Mouse (Mus musculus) stomach, embryonic 16.5 days (tissue): ENCODE results near the gene Gm13090. TPM values are rescaled to one million over a fixed set of nuclear protein-coding genes. Genes with fewer than 3 reads are reported as not detected.

Experiments
- ATAC-seq: fragments of 200-750 bp; cut with Nextera tagmentation; 2 replicates; pipeline ENCODE4 v1.8.0; 2017; ENCODE audit warnings: moderate number of reproducible peaks, moderate TSS enrichment; ENCODE audit not compliant: insufficient read depth, low FRiP score
- H3K27ac ChIP-seq: fragments of 300-500 bp; sonication (generic); 2 replicates; pipeline ENCODE4 v1.5.1; 2014; ENCODE audit warnings: low read length
- H3K27me3 ChIP-seq: fragments of 300-500 bp; sonication (generic); 2 replicates; pipeline ENCODE4 v1.6.1; 2014; ENCODE audit warnings: low read length, control low read depth, mixed read lengths; ENCODE audit not compliant: control insufficient read depth, insufficient read depth
- H3K36me3 ChIP-seq: fragments of 300-500 bp; sonication (generic); 2 replicates; pipeline ENCODE4 v1.6.1; 2014; ENCODE audit warnings: low read length; ENCODE audit not compliant: control insufficient read depth, insufficient read depth
- H3K4me1 ChIP-seq: fragments of 300-500 bp; sonication (generic); 2 replicates; pipeline ENCODE4 v1.6.1; 2014; ENCODE audit warnings: low read length, control low read depth, mixed read lengths; ENCODE audit not compliant: control insufficient read depth, insufficient read depth
- H3K4me2 ChIP-seq: fragments of 300-500 bp; sonication (generic); 2 replicates; pipeline ENCODE4 v1.6.1; 2014; ENCODE audit warnings: low read depth, low read length, mixed read lengths
- H3K4me3 ChIP-seq: fragments of 300-500 bp; sonication (generic); replicated peaks from 2 replicates; pipeline ENCODE4 v1.5.1; 2014; ENCODE audit warnings: mild to moderate bottlenecking, low read length
- H3K9ac ChIP-seq: fragments of 300-500 bp; sonication (generic); 2 replicates; pipeline ENCODE4 v1.6.1; 2014; ENCODE audit warnings: low read length
- H3K9me3 ChIP-seq: fragments of 300-500 bp; sonication (generic); replicated peaks from 2 replicates; pipeline ENCODE4 v1.6.1; 2016; ENCODE audit warnings: low read length, control low read depth; ENCODE audit not compliant: control insufficient read depth
- WGBS: fragments of 180-500 bp; shearing (Covaris S2); extraction: QIAGEN DNeasy Blood & Tissue Kit; methylation state at CpG from one replicate; pipeline ENCODE4 v1.1.7; 2014; 5-methylcytosine and 5-hydroxymethylcytosine counted together
- polyA plus RNA-seq: library from polyadenylated mRNA; unstranded; fragments of >200 nt; fragmentation: Nextera tagmentation; extraction: Ambion mirVana; gene quantifications from 2 replicates; pipeline ENCODE4 v1.2.1, GENCODE M21; 2015

Gm13090 gene
- polyA plus RNA-seq, 1 experiment from 2014 or later, result not detected

DNA sequence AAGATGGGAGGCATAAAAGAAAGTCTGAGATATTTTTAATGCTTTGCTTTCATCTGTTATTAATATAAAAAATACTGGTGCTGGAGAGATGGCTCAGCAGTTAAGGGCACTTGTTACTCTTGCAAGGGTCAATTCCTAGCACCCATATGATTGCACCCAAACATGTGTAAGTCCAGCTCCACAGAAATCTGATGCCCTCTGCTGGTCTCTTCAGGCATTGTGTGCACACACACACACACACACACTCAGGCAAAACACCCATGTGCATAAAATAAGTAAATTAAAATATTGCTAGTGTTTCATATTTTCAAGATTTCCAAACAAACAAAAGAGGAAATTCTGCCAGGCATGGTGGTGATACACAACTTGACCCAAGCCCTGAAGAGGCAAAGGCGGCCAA is 2.0 kb upstream of the Gm13090 start:
- no peak for ATAC-seq
- Histone ChIP-seq H3K9ac (no peak overlapping the region), H3K36me3 (no peaks in the 10 kb centered on the region), H3K4me2 (no peak overlapping the region), H3K27me3 (no peaks in the 10 kb centered on the region), H3K4me1 (no peaks in the 10 kb centered on the region), H3K27ac (no peak overlapping the region), H3K9me3 (no peaks in the 10 kb centered on the region), H3K4me3 (no peak overlapping the region)
- WGBS, result 100% methylated on average over 1 of the region's 1 CpGs

DNA sequence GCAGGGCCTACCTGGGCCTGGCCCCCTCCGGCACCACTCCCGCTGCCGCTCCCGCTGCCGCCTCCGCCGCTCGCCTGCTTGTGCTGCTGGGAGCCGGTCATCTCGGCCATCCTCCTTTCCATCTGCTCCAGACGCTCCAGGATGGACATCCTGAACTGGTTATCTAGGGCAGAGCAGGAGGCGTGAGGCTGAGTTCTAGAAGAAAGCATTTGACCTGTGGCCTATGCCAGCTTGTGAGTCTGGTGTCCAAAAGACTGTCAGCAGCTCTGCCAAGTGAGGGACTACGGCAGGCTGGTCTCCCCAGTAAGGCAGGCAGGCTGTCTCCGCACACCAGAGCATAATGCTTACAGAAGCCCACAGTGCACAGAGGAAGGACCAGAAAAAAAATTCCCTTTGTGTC is 551 bp upstream of the Gm13090 start:
- no peak for ATAC-seq
- Histone ChIP-seq H3K27me3 (no peaks in the 10 kb centered on the region), H3K9me3 (no peaks in the 10 kb centered on the region), H3K4me3 (no peak overlapping the region), H3K4me2 (no peak overlapping the region), H3K9ac (no peak overlapping the region), H3K4me1 (no peaks in the 10 kb centered on the region), H3K36me3 (no peaks in the 10 kb centered on the region), H3K27ac (no peak overlapping the region)
- 90% methylated on average over 14 of the region's 14 CpGs for whole genome bisulfite sequencing

DNA sequence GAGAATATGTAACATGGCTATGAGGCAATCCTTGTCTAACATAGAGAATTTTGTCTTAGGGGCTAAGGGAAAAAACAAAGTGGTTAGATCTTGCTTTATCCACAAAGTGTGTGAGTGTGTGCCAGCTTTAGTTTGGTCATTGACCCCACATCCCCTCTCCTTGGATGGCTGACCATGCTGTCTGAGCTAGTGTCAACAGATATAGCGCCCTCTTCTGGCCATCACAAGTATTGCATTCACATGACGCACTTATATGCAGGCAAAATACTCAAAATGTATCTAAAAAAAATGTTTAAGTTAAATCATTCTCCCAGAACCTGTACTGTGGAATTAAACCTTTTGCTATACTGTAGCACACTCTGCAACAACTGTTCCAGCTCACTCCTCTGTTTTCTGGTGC is 5.8 kb downstream of the Gm13090 start:
- WGBS, result 40% methylated on average over 2 of the region's 2 CpGs
- Histone ChIP-seq H3K4me3 (no peak overlapping the region), H3K27me3 (no peaks in the 10 kb centered on the region), H3K36me3 (no peaks in the 10 kb centered on the region), H3K9ac (no peak overlapping the region), H3K4me1 (no peaks in the 10 kb centered on the region; the same call in 1 of the 2 replicates), H3K9me3 (no peaks in the 10 kb centered on the region), H3K4me2 (no peak overlapping the region), H3K27ac (no peak overlapping the region)
- ATAC-seq, result no peak

DNA sequence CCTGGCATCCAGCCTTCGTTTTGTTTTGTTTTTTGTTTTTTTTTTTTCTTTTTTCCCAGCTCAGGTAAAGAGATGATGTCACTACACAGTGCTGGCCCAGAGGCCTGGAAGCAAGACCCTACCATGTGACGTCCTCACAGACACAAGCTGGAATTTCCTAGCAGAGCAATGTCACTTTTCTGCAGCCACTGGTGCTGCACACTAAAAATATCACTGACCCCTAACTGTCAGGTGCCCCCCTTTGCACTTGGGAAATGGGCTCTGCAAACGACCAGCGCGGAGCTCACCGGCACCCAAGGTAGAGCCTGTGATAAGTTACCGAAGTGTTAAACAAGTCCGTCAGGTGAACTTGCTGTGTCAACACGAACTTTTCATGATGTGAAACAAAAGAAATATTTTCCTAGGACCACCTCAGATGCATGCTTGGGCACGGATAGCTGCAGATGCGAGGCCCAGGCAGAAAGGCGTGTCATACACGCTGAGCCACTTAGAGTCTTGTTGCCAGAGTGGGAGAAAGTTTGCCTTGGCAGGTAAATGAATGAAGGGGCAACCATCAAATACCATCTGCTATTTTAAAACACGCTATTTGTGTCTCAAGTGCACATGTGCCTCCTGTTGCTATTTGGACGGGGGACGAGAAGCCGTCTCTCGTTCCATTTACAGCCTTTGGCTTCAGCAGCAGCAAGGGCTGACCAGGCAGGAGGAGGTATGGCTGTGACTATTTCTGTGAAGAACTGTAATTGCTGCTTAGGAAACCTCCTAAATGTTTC is 7.1 kb downstream of the Gm13090 start:
- WGBS, result 61% methylated on average over 18 of the region's 18 CpGs
- Histone ChIP-seq H3K27ac (no peak overlapping the region), H3K4me1 (no peaks in the 10 kb centered on the region; the same call in 1 of the 2 replicates), H3K4me3 (no peak overlapping the region), H3K36me3 (no peaks in the 10 kb centered on the region), H3K4me2 (no peak overlapping the region; the same call in 1 of the 2 replicates), H3K9ac (no peak overlapping the region), H3K27me3 (no peaks in the 10 kb centered on the region), H3K9me3 (peaks cover under 1% of the 10 kb centered on the region; the same call in 1 of the 2 replicates)
- ATAC-seq, result no peak

DNA sequence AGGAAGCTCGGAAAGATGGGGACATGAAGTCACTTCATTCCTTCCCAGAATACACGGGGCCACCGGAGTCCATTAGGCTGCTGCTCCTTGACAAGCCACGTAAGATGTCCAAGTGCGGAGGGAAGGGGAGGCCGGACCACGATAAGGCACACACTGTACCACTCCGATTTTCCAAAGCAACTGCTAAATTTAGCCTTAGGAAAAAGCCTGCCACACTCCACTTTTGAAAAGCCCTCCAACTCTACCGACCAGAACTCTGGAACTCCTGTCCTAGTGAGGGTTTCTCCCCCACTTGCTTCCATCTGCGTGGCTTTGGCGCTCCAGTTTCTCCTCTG is 7.7 kb downstream of the Gm13090 start:
- H3K27me3 ChIP-seq, result no peaks in the 10 kb centered on the region
- WGBS, result 76% methylated on average over 11 of the region's 11 CpGs
- H3K9me3 ChIP-seq, result peaks cover 5% of the 10 kb centered on the region
- 0 out of 2 replicates have a peak overlapping the region, but pooled peaks have one; percentile 15 for H3K27ac ChIP-seq
- no peaks in the 10 kb centered on the region; the same call in 1 of the 2 replicates for H3K4me1 ChIP-seq
- no peak overlapping the region for H3K4me3 ChIP-seq
- H3K4me2 ChIP-seq, result no peak overlapping the region
- H3K9ac ChIP-seq, result no peak overlapping the region
- H3K36me3 ChIP-seq, result no peaks in the 10 kb centered on the region
- ATAC-seq, result no peak

DNA sequence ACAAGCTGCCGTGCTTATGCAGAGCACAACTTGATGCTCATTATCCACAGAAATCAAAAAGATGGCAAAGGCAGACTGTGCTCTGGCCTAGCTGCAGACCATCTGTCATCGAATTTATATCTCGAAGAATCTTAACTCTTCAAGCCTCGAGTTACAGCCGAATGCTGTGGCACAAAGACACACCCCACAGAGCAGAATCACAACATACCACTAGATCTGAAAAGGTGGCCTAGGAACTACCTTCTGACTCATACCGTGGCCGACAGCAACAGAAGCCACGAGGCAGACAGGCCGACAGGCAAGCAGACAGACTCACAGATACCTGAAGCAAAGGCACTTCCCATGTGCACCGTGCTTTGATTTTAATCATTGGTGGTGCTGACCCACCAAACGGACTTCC is 14.3 kb downstream of the Gm13090 start:
- H3K4me1 ChIP-seq, result no peaks in the 10 kb centered on the region; the same call in 1 of the 2 replicates
- peaks cover 5% of the 10 kb centered on the region for H3K9me3 ChIP-seq
- no peak overlapping the region for H3K9ac ChIP-seq
- no peak overlapping the region for H3K4me2 ChIP-seq
- H3K4me3 ChIP-seq, result no peak overlapping the region
- ATAC-seq, result no peak
- WGBS, result 74% methylated on average over 11 of the region's 11 CpGs
- H3K27me3 ChIP-seq, result peaks cover 8% of the 10 kb centered on the region
- no peaks in the 10 kb centered on the region for H3K36me3 ChIP-seq
- no peak overlapping the region for H3K27ac ChIP-seq

DNA sequence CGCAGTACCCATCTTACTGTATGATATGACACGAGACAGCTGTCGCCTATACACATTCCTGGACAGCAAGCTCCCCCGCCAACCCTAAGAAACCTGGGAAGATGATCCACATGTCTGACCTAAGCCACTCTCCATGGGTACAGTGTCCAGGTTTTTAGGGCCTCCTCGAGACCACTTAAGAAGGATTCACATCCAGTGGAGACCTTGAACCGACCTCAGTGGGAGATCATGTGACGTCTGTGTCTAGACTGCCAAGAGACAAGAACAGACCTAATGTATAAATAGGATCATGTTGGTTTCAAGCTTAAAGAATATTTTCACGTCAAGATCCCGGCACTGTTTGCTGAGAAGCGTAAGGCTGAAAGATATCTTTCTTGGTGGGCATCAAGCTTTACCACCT is 14.8 kb downstream of the Gm13090 start:
- Histone ChIP-seq H3K27me3 (peaks cover 8% of the 10 kb centered on the region), H3K4me2 (no peak overlapping the region), H3K4me1 (no peaks in the 10 kb centered on the region; the same call in 1 of the 2 replicates), H3K9me3 (peaks cover 5% of the 10 kb centered on the region), H3K9ac (no peak overlapping the region), H3K4me3 (no peak overlapping the region), H3K36me3 (no peaks in the 10 kb centered on the region), H3K27ac (no peak overlapping the region)
- no peak for ATAC-seq
- WGBS, result 74% methylated on average over 10 of the region's 10 CpGs

DNA sequence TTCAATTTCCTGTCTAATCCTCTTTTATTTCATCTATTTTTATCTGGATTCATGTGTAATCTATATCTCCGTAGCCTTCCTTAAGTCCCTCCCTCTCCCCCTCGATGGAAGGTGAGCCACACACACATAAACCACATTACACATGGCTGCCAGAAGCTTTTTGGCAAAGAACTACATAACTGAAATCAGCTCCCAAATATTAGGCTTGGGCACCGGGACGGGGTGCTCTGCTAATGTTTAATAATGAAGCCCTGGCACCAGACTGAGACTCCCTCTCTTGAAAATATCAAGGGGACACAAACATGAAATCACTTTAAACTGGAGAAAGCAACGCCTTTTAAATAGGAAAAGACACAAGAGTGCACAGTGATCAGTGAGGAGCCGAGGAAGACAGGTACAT is 16.5 kb downstream of the Gm13090 start:
- peaks cover 13% of the 10 kb centered on the region for H3K27me3 ChIP-seq
- no peak overlapping the region for H3K27ac ChIP-seq
- no peak overlapping the region for H3K4me2 ChIP-seq
- H3K9ac ChIP-seq, result no peak overlapping the region
- H3K9me3 ChIP-seq, result peaks cover 5% of the 10 kb centered on the region
- no peaks in the 10 kb centered on the region; the same call in 1 of the 2 replicates for H3K4me1 ChIP-seq
- 58% methylated on average over 6 of the region's 6 CpGs for WGBS
- H3K36me3 ChIP-seq, result no peaks in the 10 kb centered on the region
- ATAC-seq, result no peak
- H3K4me3 ChIP-seq, result no peak overlapping the region

DNA sequence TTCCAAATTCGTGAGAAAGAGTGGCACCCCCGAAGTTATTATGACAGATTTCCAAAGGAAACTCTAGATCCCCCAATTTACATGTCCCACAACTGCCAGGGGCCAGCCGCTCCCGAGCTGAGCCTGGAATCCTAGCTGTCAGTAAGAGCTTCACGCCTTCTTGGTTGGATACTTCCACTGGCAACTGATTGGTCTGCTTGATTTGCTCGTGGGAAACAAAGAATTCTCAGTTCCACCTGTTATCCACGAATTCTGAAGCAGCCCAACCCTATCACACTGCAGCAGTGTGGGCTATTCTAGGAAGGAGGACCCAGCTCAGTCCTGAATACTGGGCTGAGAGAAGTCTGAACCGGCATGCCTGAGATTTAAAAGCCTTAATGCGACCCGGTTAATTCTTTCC is 17.1 kb downstream of the Gm13090 start:
- no peak overlapping the region for H3K4me2 ChIP-seq
- no peak for ATAC-seq
- peaks cover 13% of the 10 kb centered on the region for H3K27me3 ChIP-seq

More for the DNA sequence above, 17.1 kb downstream of the Gm13090 start:
- WGBS, result 36% methylated on average over 10 of the region's 10 CpGs
- Histone ChIP-seq H3K9me3 (peaks cover 5% of the 10 kb centered on the region), H3K9ac (no peak overlapping the region), H3K36me3 (no peaks in the 10 kb centered on the region), H3K4me1 (no peaks in the 10 kb centered on the region; the same call in 1 of the 2 replicates), H3K27ac (no peak overlapping the region), H3K4me3 (no peak overlapping the region)
